Mouse (Mus musculus) mouse embryonic stem cell (cell line): ENCODE measurements around the gene Stx6.

Source experiments
- in situ Hi-C, 2 experiments: fragments of 300-500 bp; cut with MboI; formaldehyde crosslinking; loops; 1 replicate in 1 of 2; 3 replicates in 1 of 2; pipeline ENCODE4 v1.14.3; 2019 to 2020; ENCODE audit warnings: low sequenced_read_pairs in 2 of 2, low pct_unique_long_range_greater_than_20kb in 1 of 2, mixed read lengths in 1 of 2; ENCODE audit not compliant: unreplicated experiment in 1 of 2

Gene Stx6

GRCm38 (mm10) chr1:155158141-155158969 lies at the start of gene Stx6:
TSS of gene Stx6 (plus strand) at chr1:155158715.
- in situ Hi-C loops, result no loop called here

DNA sequence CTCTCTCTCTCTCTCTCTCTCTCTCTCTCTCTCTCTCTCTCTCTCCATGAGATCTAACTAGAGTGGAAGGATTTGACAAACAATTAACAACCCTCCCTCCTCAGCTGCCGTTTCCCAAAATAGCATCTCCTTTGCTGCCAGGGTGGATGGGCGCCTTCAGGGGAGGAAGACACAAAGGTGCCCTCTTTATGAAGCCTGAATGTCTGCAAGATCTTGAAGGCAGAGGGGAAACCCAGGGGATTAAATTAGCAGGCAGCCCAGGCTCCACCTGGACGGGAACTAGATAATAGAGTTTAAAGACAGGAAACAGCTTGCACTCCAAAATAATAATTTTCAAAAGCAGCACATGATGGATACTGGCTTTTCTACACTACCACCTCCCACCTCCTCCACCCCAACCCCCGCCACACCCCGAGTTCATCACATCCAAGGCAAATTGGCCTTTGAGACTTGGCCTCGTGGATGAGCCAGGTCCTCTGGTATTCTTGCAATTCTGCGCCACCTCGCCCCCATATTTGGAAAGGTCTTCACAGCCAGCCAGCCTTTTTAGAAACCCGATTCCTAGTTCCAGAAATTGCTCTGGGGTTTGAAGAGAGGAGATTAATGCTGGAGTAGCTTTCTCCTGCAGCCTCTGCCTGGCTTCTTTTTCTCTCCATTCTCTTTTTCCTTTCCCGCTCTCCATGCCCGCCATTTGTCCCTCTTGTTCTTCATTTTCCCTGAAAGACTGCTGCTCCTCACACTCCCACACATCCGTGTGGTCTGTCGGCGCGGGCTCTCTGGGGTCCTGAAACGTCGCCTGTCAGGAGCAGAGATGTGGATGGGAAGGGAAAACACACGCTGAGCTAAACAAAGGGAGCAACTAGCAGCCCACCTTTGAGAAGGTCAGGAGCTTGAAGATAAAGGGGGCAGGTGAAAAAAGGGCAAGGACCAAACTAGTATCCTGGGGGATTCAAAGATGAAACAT lies 48.8 kb upstream of the Stx6 start:
- in situ Hi-C loops, result no loop called here

DNA sequence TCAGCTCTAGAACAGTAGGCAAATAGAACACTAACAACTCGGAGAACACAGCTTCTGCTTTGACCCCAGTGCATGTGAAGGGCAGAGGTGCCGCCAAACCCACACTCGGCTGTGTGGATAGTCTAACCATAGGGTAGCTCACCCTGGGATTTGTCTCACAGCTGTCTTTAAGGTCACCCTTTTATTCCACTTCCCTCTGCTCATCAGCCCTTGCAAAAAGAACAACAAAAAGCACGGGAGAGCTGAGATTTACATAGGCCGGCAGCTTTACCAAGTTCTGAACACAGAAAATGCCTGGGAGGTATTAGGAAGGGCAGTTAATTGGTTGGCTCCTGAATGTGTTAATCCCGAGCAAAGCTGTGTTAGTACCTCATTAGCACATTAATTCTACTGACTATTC lies 47.0 kb upstream of the Stx6 start:
- in situ Hi-C loops, result no loop called here

- in situ Hi-C loops, result no loop called here
Measured at GRCm38 (mm10) chr1:155112118-155112517, 46.4 kb upstream of the Stx6 start.

DNA sequence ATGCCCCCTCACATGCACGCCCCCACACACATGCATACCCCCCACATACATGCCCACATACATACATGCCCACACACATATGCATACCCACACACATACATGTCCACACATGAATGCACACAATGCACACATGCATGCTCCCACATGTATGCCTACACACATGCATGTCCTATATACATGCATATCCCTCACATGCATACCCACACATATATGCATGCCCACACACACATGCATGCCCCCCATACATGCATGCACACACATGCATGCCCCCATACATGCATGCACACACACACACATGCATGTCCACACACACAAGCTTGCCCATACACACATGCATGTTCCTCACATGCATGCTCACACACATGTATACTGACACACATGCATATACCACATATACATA lies 45.6 kb upstream of the Stx6 start:
- in situ Hi-C loops, result no loop called here

GRCm38 (mm10) chr1:155113946-155114345 lies 44.6 kb upstream of the Stx6 start:
- in situ Hi-C loops, result no loop called here

- in situ Hi-C loops, result no loop called here
Measured at GRCm38 (mm10) chr1:155119719-155120118, 38.8 kb upstream of the Stx6 start.

GRCm38 (mm10) chr1:155121977-155122939 lies 36.3 kb upstream of the Stx6 start:
- in situ Hi-C loops, result no loop called here

- in situ Hi-C loops, result no loop called here
Measured at GRCm38 (mm10) chr1:155124397-155124796, 34.1 kb upstream of the Stx6 start.

DNA sequence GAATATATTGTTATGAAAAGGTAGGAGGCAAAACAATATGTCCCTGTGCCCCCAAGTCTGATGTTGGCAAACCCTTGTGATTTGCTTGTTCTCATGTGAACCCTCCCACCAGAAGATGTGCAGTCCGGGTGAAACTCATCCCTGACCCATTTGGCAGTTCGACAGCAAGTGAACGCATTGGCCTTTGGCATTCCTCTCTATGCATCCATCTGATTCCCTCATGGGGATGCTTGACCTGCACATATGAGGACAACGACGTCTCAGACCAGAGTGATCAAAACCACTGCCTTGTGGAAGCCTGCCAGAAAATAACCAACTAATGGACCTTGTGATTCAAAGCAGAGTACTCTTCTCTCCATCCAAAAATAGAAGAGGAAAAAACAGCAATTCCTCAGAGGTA lies 31.8 kb upstream of the Stx6 start:
- in situ Hi-C loops, result loop anchor here in 1 of 2 experiments (25.0 kb wide), 1 partner anchor 89 kb away; no protein-coding TSS in a partner anchor

GRCm38 (mm10) chr1:155127429-155127934 lies 31.0 kb upstream of the Stx6 start:
- in situ Hi-C loops, result loop anchor here in 1 of 2 experiments (25.0 kb wide), 1 partner anchor 90 kb away; no protein-coding TSS in a partner anchor

DNA sequence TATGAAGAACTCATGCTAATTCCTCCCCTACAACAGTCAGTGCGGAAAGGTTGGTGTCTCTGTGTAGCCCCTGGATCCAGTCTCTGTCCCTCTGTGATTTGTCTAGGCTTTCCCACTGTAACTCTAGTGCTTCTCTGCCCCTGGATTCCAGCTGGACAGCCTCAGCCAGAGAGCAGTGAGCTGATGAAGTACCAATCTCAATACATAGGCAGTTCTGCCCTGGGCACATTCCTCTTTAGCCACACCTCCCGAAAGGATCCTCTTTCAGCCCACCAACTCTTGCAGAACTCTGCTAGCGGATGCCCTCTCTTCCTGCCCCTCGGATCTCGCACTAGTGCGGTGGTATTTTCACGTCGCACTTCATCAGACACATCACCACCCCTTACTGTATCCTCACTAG lies 23.6 kb upstream of the Stx6 start:
- in situ Hi-C loops, result loop anchor here (10.0 to 25.0 kb wide), 2 partner anchors 90 to 98 kb away; no protein-coding TSS in a partner anchor

DNA sequence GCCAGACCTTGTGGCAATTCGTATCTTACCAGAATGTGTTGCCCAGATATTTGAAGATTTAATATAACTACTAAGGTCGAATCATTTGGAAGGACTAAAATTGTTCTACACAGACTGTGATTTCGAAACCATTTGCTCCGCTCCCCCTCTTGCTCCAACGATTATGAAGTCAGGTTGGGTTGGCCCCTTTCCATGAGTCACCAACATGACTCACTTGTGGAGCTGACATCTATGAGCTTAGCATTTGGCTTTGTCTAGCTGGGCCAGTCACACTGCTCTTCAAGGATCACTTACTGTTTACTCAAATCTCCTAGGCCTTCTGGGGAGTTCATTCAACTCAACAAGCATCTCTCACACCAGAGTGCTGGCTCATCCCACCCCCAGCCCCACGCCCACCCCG lies 19.7 kb upstream of the Stx6 start:
- in situ Hi-C loops, result loop anchor here (10.0 to 25.0 kb wide), 2 partner anchors 94 to 101 kb away; no protein-coding TSS in a partner anchor

- in situ Hi-C loops, result loop anchor here in 1 of 2 experiments (25.0 kb wide), 1 partner anchor 103 kb away; no protein-coding TSS in a partner anchor
Measured at GRCm38 (mm10) chr1:155140076-155140475, 18.4 kb upstream of the Stx6 start.

DNA sequence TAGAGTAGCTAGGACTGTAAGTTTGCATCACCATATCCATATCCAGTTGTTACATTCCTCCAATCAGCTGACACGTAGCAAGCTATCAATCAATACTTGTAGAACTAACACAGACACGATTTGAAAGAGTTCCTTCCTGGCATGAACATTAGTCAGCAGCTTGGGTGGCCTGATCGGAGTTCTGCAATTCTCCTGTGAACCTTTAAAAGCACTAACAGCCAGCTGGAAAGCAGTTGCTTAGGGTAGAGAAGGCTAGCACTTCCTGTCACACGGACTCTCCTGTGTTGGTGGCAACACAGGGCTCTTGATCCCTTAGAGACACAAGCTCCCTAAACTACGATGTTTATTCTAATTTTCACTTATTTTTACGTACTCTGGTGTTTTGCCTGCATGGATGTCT lies 12.9 kb upstream of the Stx6 start:
- in situ Hi-C loops, result loop anchor here in 1 of 2 experiments (25.0 kb wide), 1 partner anchor 108 kb away; no protein-coding TSS in a partner anchor

DNA sequence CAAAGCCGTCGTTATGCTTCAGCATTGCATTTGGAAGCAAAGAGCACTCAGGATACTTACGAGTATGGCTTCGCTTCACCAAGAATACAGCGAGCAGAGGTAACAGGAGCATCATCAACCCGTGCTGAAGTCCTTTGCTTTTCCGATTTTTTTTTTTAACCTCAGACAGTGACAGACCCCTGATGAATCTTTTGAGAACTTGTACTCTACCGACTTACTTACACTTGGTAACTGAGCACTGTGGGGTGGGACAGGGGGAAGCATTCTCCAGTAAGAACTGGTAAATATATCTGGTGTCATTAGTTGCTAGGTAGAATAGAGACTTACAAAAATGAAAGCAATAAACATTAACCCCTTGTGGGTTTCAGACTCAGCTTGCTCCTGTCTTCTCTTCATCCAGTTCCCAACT lies 11.9 kb upstream of the Stx6 start, which contains the start of gene Mr1:
Gene Mr1 (minus strand): TSS at position 243 of the 409 bp plus-strand sequence.
- in situ Hi-C loops, result loop anchor here in 1 of 2 experiments (25.0 kb wide), 1 partner anchor 109 kb away; no protein-coding TSS in a partner anchor

DNA sequence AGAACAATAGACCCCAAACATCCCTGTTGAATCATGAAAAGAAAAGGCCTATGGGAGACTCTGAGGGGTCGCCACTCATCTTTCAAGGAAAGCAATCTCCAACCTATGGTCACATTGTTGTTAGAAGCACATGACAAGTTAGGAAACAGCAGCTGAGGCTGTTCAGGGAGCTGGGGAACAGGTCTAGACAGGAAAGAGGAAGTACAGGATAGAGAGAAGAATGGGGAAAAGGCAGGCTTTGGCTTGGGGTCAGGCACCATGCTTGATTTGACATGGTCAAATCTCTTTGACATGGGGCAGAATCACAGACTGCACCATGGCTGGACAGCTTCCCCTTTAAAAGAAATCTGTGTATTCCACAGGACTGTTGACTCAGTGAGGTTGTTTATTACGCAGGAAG lies 11.3 kb upstream of the Stx6 start:
- in situ Hi-C loops, result loop anchor here in 1 of 2 experiments (25.0 kb wide), 1 partner anchor 110 kb away; no protein-coding TSS in a partner anchor
